Mouse (Mus musculus) urinary bladder, postnatal 14 days (tissue): ENCODE data around the gene Ear1.
"Not testable (repeated sequence)": the region's sequence is repeated elsewhere in the genome, so short reads cannot be mapped to it uniquely, and the experiment has no call there.

Experiments
- DNase-seq: peaks from one replicate; pipeline ENCODE4 v3.0.0; 2021; ENCODE audit warnings: low spot score

Gene Ear1

DNA sequence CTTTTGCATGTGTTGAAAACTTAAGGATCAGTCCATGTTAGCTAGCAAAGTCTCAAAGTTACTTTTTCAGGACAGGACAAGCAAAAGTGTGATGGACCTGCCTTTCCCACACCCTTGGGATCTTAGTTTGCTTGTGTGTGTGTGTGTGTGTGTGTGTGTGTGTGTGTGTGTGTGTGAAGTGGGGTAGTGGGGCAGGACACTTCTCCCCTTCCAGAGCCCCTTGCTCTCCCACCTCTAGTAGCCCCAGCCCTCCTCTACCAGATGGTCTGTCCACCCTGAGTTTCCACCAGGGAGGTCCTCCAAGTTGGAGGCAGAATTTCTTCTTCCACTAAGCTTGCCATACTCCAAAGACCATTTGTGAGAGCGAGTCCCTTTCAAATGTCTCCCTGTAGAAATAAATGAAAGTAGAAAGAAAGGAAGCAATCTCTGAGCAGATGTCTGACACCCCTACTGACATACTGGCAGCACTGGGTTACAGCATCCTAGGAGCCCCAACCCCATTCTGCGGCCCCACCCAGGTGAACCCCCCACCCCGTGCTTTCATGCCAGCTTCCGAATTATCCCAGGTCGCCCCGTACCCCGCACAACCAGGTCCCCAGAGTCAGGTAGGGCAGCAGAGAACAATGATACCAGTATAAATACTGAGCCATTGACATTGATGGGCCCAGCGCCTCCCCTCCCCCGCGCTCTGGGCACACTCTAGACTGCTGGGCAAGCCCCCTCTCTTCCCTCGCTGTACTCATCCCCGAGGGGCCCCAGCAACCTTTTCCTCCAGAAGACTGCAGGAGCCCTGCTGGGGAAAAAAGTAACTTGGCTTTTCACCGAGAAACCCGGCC lies 79.0 kb downstream of the Ear1 start:
- DNase-seq = no peak

DNA sequence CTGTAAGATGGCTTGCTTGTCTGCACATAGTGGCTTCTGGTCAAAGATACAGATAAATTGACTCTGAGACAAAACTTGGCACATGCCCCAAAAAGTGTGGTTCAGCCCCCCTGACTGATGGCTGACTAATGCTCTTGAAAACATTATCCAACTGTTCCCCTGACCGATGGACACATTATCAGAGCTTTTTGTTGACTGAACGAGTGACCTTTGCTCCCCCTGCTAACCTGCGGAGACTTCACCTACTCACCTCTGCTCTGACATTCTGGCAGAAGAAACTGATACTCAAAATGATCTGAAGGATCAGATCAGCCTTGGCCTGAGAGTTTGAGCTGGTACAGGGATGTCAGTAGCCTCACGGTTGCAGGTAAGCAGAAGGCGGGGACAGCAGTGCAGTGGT lies 81.5 kb downstream of the Ear1 start:
- DNase-seq = not testable (repeated sequence)

DNA sequence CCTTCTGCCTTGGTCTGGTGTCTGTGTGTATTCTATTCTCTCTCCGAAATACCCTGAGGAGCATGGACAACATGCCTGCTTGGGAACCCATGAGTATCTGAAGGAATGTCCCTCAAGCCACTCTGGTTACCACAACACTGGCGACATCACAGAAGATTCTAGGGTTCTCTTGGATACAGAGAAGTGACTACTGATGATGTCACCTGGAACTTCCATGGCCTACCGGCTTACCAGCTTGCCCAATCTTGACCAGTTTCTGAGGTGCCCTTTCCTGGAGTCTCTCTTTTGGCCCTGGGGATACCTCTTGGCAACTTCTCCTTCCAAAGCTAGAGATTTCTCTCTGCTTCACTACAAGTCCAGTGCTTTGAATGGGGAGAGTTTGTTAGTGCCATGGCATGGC lies 90.7 kb downstream of the Ear1 start, which contains the start of gene Gm8180:
Gene Gm8180 (minus strand): TSS at position 101 of the 400 bp plus-strand sequence.
- DNase-seq = not testable (repeated sequence)
